In the genomic region with DNA sequence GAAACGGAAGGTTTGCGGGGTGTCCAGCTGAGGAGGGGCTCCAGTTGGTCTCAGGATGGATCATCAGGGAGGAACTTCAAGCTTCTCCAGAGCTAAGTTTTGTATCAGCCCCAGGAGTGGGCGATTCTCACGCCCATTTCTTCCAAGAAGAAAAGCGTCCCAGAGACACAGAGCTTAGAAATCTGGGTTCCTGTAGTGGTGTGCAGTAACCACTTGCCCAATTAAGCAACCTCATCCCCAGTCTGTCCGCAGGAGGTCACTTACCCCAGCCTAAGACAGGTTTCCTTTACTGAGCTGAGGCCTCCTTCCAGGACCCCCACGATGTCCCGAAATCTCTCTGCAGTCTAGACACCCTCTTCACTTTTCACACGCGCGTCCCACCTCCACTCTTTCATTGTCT, we compare ENCODE assay signal across 9 mouse cellular contexts. TPM values are rescaled to one million over a fixed set of nuclear protein-coding genes. Genes with fewer than 3 reads are reported as not detected.
A peak's percentile ranks its signal among the peaks of the same experiment; 100 is the strongest.
DNase-seq lines count a peak whose midpoint lies in the region; ATAC-seq and TF ChIP-seq lines count a peak whose summit lies in the region.
"Had no signal": no experiment of that assay in that cellular context is flagged by ENCODE, and none has a peak within 500 bp of the region (broad histone marks: within the 10 kb centered on the region; RNA-seq: fewer than 3 reads in every experiment).

No protein-coding gene starts in this region.

- no peak for DNase-seq in cerebellum, adult 2 months
- DNase-seq in cerebellum, postnatal 10 days = no peak
- DNase-seq in thymus, postnatal 14 days = peak; percentile 14
- no peak for DNase-seq in thymus, adult 18-20 months
- DNase-seq in testis, postnatal 10 days (ENCODE audit: low spot score) = peak; percentile 40
- DNase-seq in frontal cortex, postnatal 14 days (ENCODE audit: low spot score in 2 of 2) = no peak
- DNase-seq in layer of hippocampus, adult 18-20 months (ENCODE audit: low spot score in 2 of 2) = no peak

- no peak for TF ChIP-seq CTCF in cerebellum, adult 2 months (IDR thresholded peaks at IDR 0.05; ENCODE audit: borderline replicate concordance, insufficient read depth, low read depth, low read length)

- peaks cover 6% of the 10 kb centered on the region; the same call in 1 of the 2 replicates for H3K9me3 ChIP-seq in liver, embryonic 12.5 days (replicated peaks)

- no peak for TF ChIP-seq POLR2A in cerebellum, adult 2 months (IDR thresholded peaks at IDR 0.05; ENCODE audit: borderline replicate concordance, insufficient read depth, low read length)

- ATAC-seq in liver, embryonic 12.5 days = peak; percentile 13; the same call in 1 of the 2 replicates

- H3K9ac ChIP-seq in liver, embryonic 12.5 days = peak overlapping the region; percentile 72

- H3K4me3 ChIP-seq in cerebellum, adult 2 months (replicated peaks; ENCODE audit: insufficient read depth, low read depth, low read length) = peak overlapping the region; percentile 96
- peak overlapping the region; percentile 66 for H3K4me3 ChIP-seq in liver, embryonic 12.5 days

- H3K36me3 ChIP-seq in liver, embryonic 12.5 days = peaks cover 5% of the 10 kb centered on the region

- 4% methylated on average over 11 of the region's 11 CpGs for WGBS in cerebellum, adult 2 months
- WGBS in liver, embryonic 12.5 days (ENCODE audit: insufficient replicate concordance) = 5% methylated on average over 11 of the region's 11 CpGs

- H3K27ac ChIP-seq in cerebellum, adult 2 months (ENCODE audit: insufficient read depth, low read length) = peak overlapping the region; percentile 27; the same call in 1 of the 2 replicates
- peak overlapping the region; percentile 69 for H3K27ac ChIP-seq in liver, embryonic 12.5 days

- H3K4me2 ChIP-seq in liver, embryonic 12.5 days = peak overlapping the region; percentile 96

- 0 out of 2 replicates have a peak, but pooled peaks cover 5% of the 10 kb centered on the region for H3K4me1 ChIP-seq in cerebellum, adult 2 months (ENCODE audit: control insufficient read depth, insufficient read depth, low read length)
- peaks cover 34% of the 10 kb centered on the region for H3K4me1 ChIP-seq in liver, embryonic 12.5 days

- H3K27me3 ChIP-seq in cerebellum, adult 2 months (ENCODE audit: control insufficient read depth, insufficient read depth, low read length) = no peaks in the 10 kb centered on the region
- H3K27me3 ChIP-seq in liver, embryonic 12.5 days (replicated peaks) = no peaks in the 10 kb centered on the region

RNA-seq across cellular contexts. Expression of a gene that starts 0.3 kb away (rescaled TPM):
- 17.4 and 17.7 TPM in 2 replicates for polyA plus RNA-seq in cerebellum, adult 2 months (2012; rRNA removed)
- 0.62 and 0.95 TPM in 2 replicates for polyA plus RNA-seq in liver, embryonic 12.5 days (2016; fragmentation: Nextera tagmentation; extraction: Ambion mirVana)
- 10 to 100 TPM; 14.9 to 15.9 TPM for total RNA-seq in layer of hippocampus, adult 18-20 months (2021)

RNA-seq across cellular contexts. Expression of a gene that starts 7.2 kb away (rescaled TPM):
- polyA plus RNA-seq in cerebellum, adult 2 months (2012; rRNA removed) = 11.1 and 13.6 TPM in 2 replicates
- polyA plus RNA-seq in liver, embryonic 12.5 days (2016; fragmentation: Nextera tagmentation; extraction: Ambion mirVana) = 3.5 and 3.9 TPM in 2 replicates
- 1 to 10 TPM; 4.4 to 6.3 TPM for total RNA-seq in layer of hippocampus, adult 18-20 months (2021)

RNA-seq across cellular contexts. Expression of a gene that starts 29.1 kb away (rescaled TPM):
- polyA plus RNA-seq in cerebellum, adult 2 months (2012; rRNA removed) = 0.59 and 0.61 TPM in 2 replicates
- 0.10 TPM in 1 of 2 replicates, not detected in the other for polyA plus RNA-seq in liver, embryonic 12.5 days (2016; fragmentation: Nextera tagmentation; extraction: Ambion mirVana)
- under 1 TPM in 1 of 2 experiments, not detected in 1; 0.25 TPM for total RNA-seq in layer of hippocampus, adult 18-20 months (2021)
- polyA plus RNA-seq: gonadal fat pad, adult 2 months had no signal

RNA-seq across cellular contexts. Expression of a gene that starts 32.7 kb away (rescaled TPM):
- 21.0 and 22.7 TPM in 2 replicates for polyA plus RNA-seq in cerebellum, adult 2 months (2012; rRNA removed)
- not detected in 2 replicates for polyA plus RNA-seq in liver, embryonic 12.5 days (2016; fragmentation: Nextera tagmentation; extraction: Ambion mirVana)
- 100 to 1,000 TPM; 150 to 162 TPM for total RNA-seq in layer of hippocampus, adult 18-20 months (2021)

RNA-seq across cellular contexts. Expression of a gene that starts 37.8 kb away (rescaled TPM):
- 9.8 and 10.4 TPM in 2 replicates for polyA plus RNA-seq in cerebellum, adult 2 months (2012; rRNA removed)
- polyA plus RNA-seq in liver, embryonic 12.5 days (2016; fragmentation: Nextera tagmentation; extraction: Ambion mirVana) = 2.4 and 2.7 TPM in 2 replicates
- 10 to 100 TPM; 13.9 to 15.1 TPM for total RNA-seq in layer of hippocampus, adult 18-20 months (2021)

Comparison
In these comparisons a context has a peak if more than half of its experiments do, and no peak if none do; other contexts are left out.
1. DNase-seq: peak in thymus, postnatal 14 days (single experiment) and testis, postnatal 10 days (single experiment); none in cerebellum, adult 2 months (0 of 2), cerebellum, postnatal 10 days (0 of 2), thymus, adult 18-20 months (0 of 2), frontal cortex, postnatal 14 days (0 of 2) and layer of hippocampus, adult 18-20 months (0 of 2).